Mouse (Mus musculus): ENCODE data around the gene Cbx7. TPM values are rescaled to one million over a fixed set of nuclear protein-coding genes. Genes with fewer than 3 reads are reported as not detected.

Cbx7 gene
- polyA plus RNA-seq, 1 experiment from 2014 or later: 1.3 TPM

- Histone ChIP-seq H3K36me3 (replicated peaks; ENCODE audit: control insufficient read depth, insufficient read depth, low read depth, low read length) (no peaks in the 10 kb centered on the region), H3K9me3 (replicated peaks; ENCODE audit: control insufficient read depth, low read length) (no peaks in the 10 kb centered on the region), H3K4me3 (ENCODE audit: low read depth, low read length) (no peak overlapping the region), H3K27ac (replicated peaks; ENCODE audit: low read depth, low read length) (no peak overlapping the region), H3K27me3 (ENCODE audit: control insufficient read depth, insufficient read depth, low read length) (peaks cover 18% of the 10 kb centered on the region), H3K4me2 (ENCODE audit: low read depth, low read length) (peak overlapping the region; percentile 21), H3K9ac (replicated peaks; ENCODE audit: low read length) (no peak overlapping the region), H3K4me1 (ENCODE audit: control insufficient read depth, insufficient read depth, low read length) (peaks cover 3% of the 10 kb centered on the region; the same call in 1 of the 2 replicates)
- ATAC-seq (replicated peaks; ENCODE audit: insufficient number of reproducible peaks, low FRiP score, low TSS enrichment, low read depth): no peak
- peak; percentile 51 for DNase-seq (ENCODE audit: low spot score)
- under 1% methylated on average over 22 of the region's 22 CpGs for WGBS
Measured at GRCm38 (mm10) chr15:79933670-79934514, 37.0 kb downstream of the Cbx7 start.

- Histone ChIP-seq H3K9ac (replicated peaks; ENCODE audit: low read length) (no peak overlapping the region), H3K4me1 (ENCODE audit: control insufficient read depth, insufficient read depth, low read length) (peaks cover 3% of the 10 kb centered on the region; the same call in 1 of the 2 replicates), H3K4me3 (ENCODE audit: low read depth, low read length) (no peak overlapping the region), H3K27me3 (ENCODE audit: control insufficient read depth, insufficient read depth, low read length) (peaks cover 18% of the 10 kb centered on the region), H3K36me3 (replicated peaks; ENCODE audit: control insufficient read depth, insufficient read depth, low read depth, low read length) (no peaks in the 10 kb centered on the region), H3K9me3 (replicated peaks; ENCODE audit: control insufficient read depth, low read length) (no peaks in the 10 kb centered on the region), H3K4me2 (ENCODE audit: low read depth, low read length) (no peak overlapping the region; the same call in 1 of the 2 replicates), H3K27ac (replicated peaks; ENCODE audit: low read depth, low read length) (no peak overlapping the region)
- DNase-seq (ENCODE audit: low spot score): no peak
- WGBS: 4% methylated on average over 22 of the region's 22 CpGs
- ATAC-seq (replicated peaks; ENCODE audit: insufficient number of reproducible peaks, low FRiP score, low TSS enrichment, low read depth): 0 out of 2 replicates have a peak, but pooled peaks have one; percentile 2
Measured at GRCm38 (mm10) chr15:79933052-79933669, 37.8 kb downstream of the Cbx7 start.

GRCm38 (mm10) chr15:79932323-79932987, 38.5 kb downstream of the Cbx7 start:
- Histone ChIP-seq H3K4me1 (ENCODE audit: control insufficient read depth, insufficient read depth, low read length) (peaks cover 6% of the 10 kb centered on the region; the same call in 1 of the 2 replicates), H3K4me3 (ENCODE audit: low read depth, low read length) (peak overlapping the region; percentile 64), H3K4me2 (ENCODE audit: low read depth, low read length) (peak overlapping the region; percentile 80), H3K9ac (replicated peaks; ENCODE audit: low read length) (peak overlapping the region; percentile 43), H3K27ac (replicated peaks; ENCODE audit: low read depth, low read length) (no peak overlapping the region), H3K9me3 (replicated peaks; ENCODE audit: control insufficient read depth, low read length) (no peaks in the 10 kb centered on the region), H3K27me3 (ENCODE audit: control insufficient read depth, insufficient read depth, low read length) (peaks cover 18% of the 10 kb centered on the region), H3K36me3 (replicated peaks; ENCODE audit: control insufficient read depth, insufficient read depth, low read depth, low read length) (no peaks in the 10 kb centered on the region)
- DNase-seq (ENCODE audit: low spot score) (peak; percentile 91), ATAC-seq (replicated peaks; ENCODE audit: insufficient number of reproducible peaks, low FRiP score, low TSS enrichment, low read depth) (peak; percentile 58)
- under 1% methylated on average over 60 of the region's 62 CpGs for WGBS

GRCm38 (mm10) chr15:79931496-79932141, 39.3 kb downstream of the Cbx7 start:
- peaks cover 6% of the 10 kb centered on the region; the same call in 1 of the 2 replicates for H3K4me1 ChIP-seq (ENCODE audit: control insufficient read depth, insufficient read depth, low read length)
- ATAC-seq (replicated peaks; ENCODE audit: insufficient number of reproducible peaks, low FRiP score, low TSS enrichment, low read depth) (no peak), DNase-seq (ENCODE audit: low spot score) (no peak)
- H3K9ac ChIP-seq (replicated peaks; ENCODE audit: low read length): no peak overlapping the region
- H3K27ac ChIP-seq (replicated peaks; ENCODE audit: low read depth, low read length): no peak overlapping the region
- H3K4me3 ChIP-seq (ENCODE audit: low read depth, low read length): peak overlapping the region; percentile 64; the same call in 1 of the 2 replicates
- WGBS: 16% methylated on average over 13 of the region's 13 CpGs
- H3K4me2 ChIP-seq (ENCODE audit: low read depth, low read length): no peak overlapping the region
- H3K9me3 ChIP-seq (replicated peaks; ENCODE audit: control insufficient read depth, low read length): no peaks in the 10 kb centered on the region
- peaks cover 18% of the 10 kb centered on the region for H3K27me3 ChIP-seq (ENCODE audit: control insufficient read depth, insufficient read depth, low read length)
- no peaks in the 10 kb centered on the region for H3K36me3 ChIP-seq (replicated peaks; ENCODE audit: control insufficient read depth, insufficient read depth, low read depth, low read length)

- Histone ChIP-seq H3K4me2 (ENCODE audit: low read depth, low read length) (no peak overlapping the region), H3K27me3 (ENCODE audit: control insufficient read depth, insufficient read depth, low read length) (peaks cover 18% of the 10 kb centered on the region), H3K27ac (replicated peaks; ENCODE audit: low read depth, low read length) (no peak overlapping the region), H3K9ac (replicated peaks; ENCODE audit: low read length) (no peak overlapping the region), H3K36me3 (replicated peaks; ENCODE audit: control insufficient read depth, insufficient read depth, low read depth, low read length) (no peaks in the 10 kb centered on the region), H3K4me3 (ENCODE audit: low read depth, low read length) (no peak overlapping the region), H3K4me1 (ENCODE audit: control insufficient read depth, insufficient read depth, low read length) (peaks cover 6% of the 10 kb centered on the region; the same call in 1 of the 2 replicates), H3K9me3 (replicated peaks; ENCODE audit: control insufficient read depth, low read length) (no peaks in the 10 kb centered on the region)
- no peak for DNase-seq (ENCODE audit: low spot score)
- 74% methylated on average over 3 of the region's 3 CpGs for WGBS
- no peak for ATAC-seq (replicated peaks; ENCODE audit: insufficient number of reproducible peaks, low FRiP score, low TSS enrichment, low read depth)
Measured at GRCm38 (mm10) chr15:79929734-79930133, 41.2 kb downstream of the Cbx7 start.

- 76% methylated on average over 2 of the region's 2 CpGs for WGBS
- Histone ChIP-seq H3K36me3 (replicated peaks; ENCODE audit: control insufficient read depth, insufficient read depth, low read depth, low read length) (no peaks in the 10 kb centered on the region), H3K4me2 (ENCODE audit: low read depth, low read length) (no peak overlapping the region), H3K9me3 (replicated peaks; ENCODE audit: control insufficient read depth, low read length) (no peaks in the 10 kb centered on the region), H3K27me3 (ENCODE audit: control insufficient read depth, insufficient read depth, low read length) (peaks cover 18% of the 10 kb centered on the region), H3K9ac (replicated peaks; ENCODE audit: low read length) (no peak overlapping the region), H3K27ac (replicated peaks; ENCODE audit: low read depth, low read length) (no peak overlapping the region), H3K4me1 (ENCODE audit: control insufficient read depth, insufficient read depth, low read length) (peaks cover 6% of the 10 kb centered on the region; the same call in 1 of the 2 replicates), H3K4me3 (ENCODE audit: low read depth, low read length) (no peak overlapping the region)
- ATAC-seq (replicated peaks; ENCODE audit: insufficient number of reproducible peaks, low FRiP score, low TSS enrichment, low read depth) (no peak), DNase-seq (ENCODE audit: low spot score) (no peak)
Measured at GRCm38 (mm10) chr15:79928736-79929135, 42.2 kb downstream of the Cbx7 start.

GRCm38 (mm10) chr15:79928316-79928715, 42.6 kb downstream of the Cbx7 start:
- 0 out of 2 replicates have a peak overlapping the region, but pooled peaks have one; percentile 22 for H3K27ac ChIP-seq (replicated peaks; ENCODE audit: low read depth, low read length)
- no peak overlapping the region for H3K4me3 ChIP-seq (ENCODE audit: low read depth, low read length)
- H3K9ac ChIP-seq (replicated peaks; ENCODE audit: low read length): no peak overlapping the region

More at GRCm38 (mm10) chr15:79928316-79928715, 42.6 kb downstream of the Cbx7 start:
- Histone ChIP-seq H3K36me3 (replicated peaks; ENCODE audit: control insufficient read depth, insufficient read depth, low read depth, low read length) (no peaks in the 10 kb centered on the region), H3K4me2 (ENCODE audit: low read depth, low read length) (peak overlapping the region; percentile 84), H3K27me3 (ENCODE audit: control insufficient read depth, insufficient read depth, low read length) (peaks cover 16% of the 10 kb centered on the region), H3K4me1 (ENCODE audit: control insufficient read depth, insufficient read depth, low read length) (peaks cover 6% of the 10 kb centered on the region; the same call in 1 of the 2 replicates), H3K9me3 (replicated peaks; ENCODE audit: control insufficient read depth, low read length) (no peaks in the 10 kb centered on the region)
- ATAC-seq (replicated peaks; ENCODE audit: insufficient number of reproducible peaks, low FRiP score, low TSS enrichment, low read depth): no peak
- no peak for DNase-seq (ENCODE audit: low spot score)
- WGBS: 83% methylated on average over 3 of the region's 3 CpGs
